In genomic region chr4:57772851-57773510, GRCm38 (mm10) we compare ENCODE assay signal across 10 mouse cellular contexts. TPM values are rescaled to one million over a fixed set of nuclear protein-coding genes. Genes with fewer than 3 reads are reported as not detected.
DNase-seq lines count a peak whose midpoint lies in the region; ATAC-seq lines count a peak whose summit lies in the region.
"Had no signal": no experiment of that assay in that cellular context is flagged by ENCODE, and none has a peak within 500 bp of the region (broad histone marks: within the 10 kb centered on the region; RNA-seq: fewer than 3 reads in every experiment).

No protein-coding gene starts in this region.

- no peaks in the 10 kb centered on the region for H3K9me3 ChIP-seq in kidney, embryonic 14.5 days (ENCODE audit: control insufficient read depth, low read length)
- no peaks in the 10 kb centered on the region for H3K9me3 ChIP-seq in stomach, embryonic 15.5 days
- H3K9me3 ChIP-seq: forebrain, embryonic 10.5 days; neural tube, embryonic 15.5 days had no signal

- H3K27ac ChIP-seq in kidney, embryonic 14.5 days (ENCODE audit: low read depth, low read length), result peak overlapping the region; percentile 51; the same call in 1 of the 2 replicates
- H3K27ac ChIP-seq in stomach, embryonic 15.5 days, result no peak overlapping the region
- H3K27ac ChIP-seq: forebrain, embryonic 10.5 days; neural tube, embryonic 15.5 days had no signal

- no peak for ATAC-seq in kidney, embryonic 14.5 days (ENCODE audit: low FRiP score, low TSS enrichment)
- peak; percentile 58 for ATAC-seq in stomach, embryonic 15.5 days (ENCODE audit: insufficient read depth, low FRiP score, low read depth)

- 44% methylated on average over 11 of the region's 11 CpGs for WGBS in kidney, embryonic 14.5 days
- WGBS in stomach, embryonic 15.5 days, result 25% methylated on average over 11 of the region's 11 CpGs

- no peak for DNase-seq in kidney, adult 9 months
- peak; percentile 38 for DNase-seq in c-Kit-positive CD71-positive TER-119-negative erythroid progenitor cells, embryonic 14.5 days (ENCODE audit: low read depth)
- peak; percentile 54 for DNase-seq in heart, postnatal 4 days
- no peak for DNase-seq in left cerebral cortex, adult 18-20 months (ENCODE audit: low spot score in 2 of 2)
- no peak for DNase-seq in embryo, embryonic 9.5 days (ENCODE audit: extremely low spot score)
- no peak for DNase-seq in spleen, postnatal 36 days (ENCODE audit: low spot score in 2 of 2)

- H3K4me3 ChIP-seq in kidney, embryonic 14.5 days (ENCODE audit: low read length), result no peak overlapping the region
- no peak overlapping the region for H3K4me3 ChIP-seq in stomach, embryonic 15.5 days (replicated peaks)
- H3K4me3 ChIP-seq: forebrain, embryonic 10.5 days; neural tube, embryonic 15.5 days had no signal

- no peak overlapping the region for H3K4me2 ChIP-seq in kidney, embryonic 14.5 days (replicated peaks; ENCODE audit: low read depth, low read length)
- no peak overlapping the region for H3K4me2 ChIP-seq in stomach, embryonic 15.5 days
- H3K4me2 ChIP-seq: neural tube, embryonic 15.5 days had no signal

- no peak overlapping the region for H3K9ac ChIP-seq in kidney, embryonic 14.5 days (ENCODE audit: low read depth, low read length)
- no peak overlapping the region for H3K9ac ChIP-seq in stomach, embryonic 15.5 days
- H3K9ac ChIP-seq: neural tube, embryonic 15.5 days had no signal

- peaks cover 6% of the 10 kb centered on the region for H3K4me1 ChIP-seq in kidney, embryonic 14.5 days (ENCODE audit: control insufficient read depth, insufficient read depth, low read length)
- H3K4me1 ChIP-seq in stomach, embryonic 15.5 days, result no peaks in the 10 kb centered on the region
- H3K4me1 ChIP-seq: neural tube, embryonic 15.5 days had no signal

- H3K36me3 ChIP-seq in kidney, embryonic 14.5 days (ENCODE audit: control insufficient read depth, insufficient read depth, low read length), result no peaks in the 10 kb centered on the region
- no peaks in the 10 kb centered on the region for H3K36me3 ChIP-seq in stomach, embryonic 15.5 days
- H3K36me3 ChIP-seq: forebrain, embryonic 10.5 days; neural tube, embryonic 15.5 days had no signal

- no peaks in the 10 kb centered on the region for H3K27me3 ChIP-seq in kidney, embryonic 14.5 days (ENCODE audit: control insufficient read depth, insufficient read depth, low read length)
- no peaks in the 10 kb centered on the region for H3K27me3 ChIP-seq in stomach, embryonic 15.5 days (replicated peaks)
- H3K27me3 ChIP-seq: neural tube, embryonic 15.5 days had no signal

RNA-seq across cellular contexts. Expression of gene Akap2, which starts 55.5 kb away (rescaled TPM):
- 17.1 and 24.0 TPM in 2 replicates for polyA plus RNA-seq in kidney, embryonic 14.5 days (2014; fragmentation: Nextera tagmentation; extraction: Ambion mirVana)
- total RNA-seq in heart, postnatal 4 days (2021), result 100 to 1,000 TPM; 160 TPM
- polyA plus RNA-seq in stomach, embryonic 15.5 days (2015; fragmentation: Nextera tagmentation; extraction: Ambion mirVana), result 21.2 and 23.4 TPM in 2 replicates
- total RNA-seq in left cerebral cortex, adult 18-20 months (2021), result 10 to 100 TPM; 42.1 to 46.8 TPM

Comparison
In these comparisons a context has a peak if more than half of its experiments do, and no peak if none do; other contexts are left out.
1. DNase-seq: peak in c-Kit-positive CD71-positive TER-119-negative erythroid progenitor cells, embryonic 14.5 days (single experiment) and heart, postnatal 4 days (single experiment); none in kidney, adult 9 months (single experiment), left cerebral cortex, adult 18-20 months (0 of 2), embryo, embryonic 9.5 days (single experiment) and spleen, postnatal 36 days (0 of 2).